Mouse (Mus musculus) embryo, embryonic 10 days (tissue): ENCODE results near the gene Eef2k.

Experiments used
- DNase-seq: peaks from one replicate; pipeline ENCODE4 v3.0.0-alpha.2; 2015; ENCODE audit warnings: low spot score

The Eef2k gene

DNA sequence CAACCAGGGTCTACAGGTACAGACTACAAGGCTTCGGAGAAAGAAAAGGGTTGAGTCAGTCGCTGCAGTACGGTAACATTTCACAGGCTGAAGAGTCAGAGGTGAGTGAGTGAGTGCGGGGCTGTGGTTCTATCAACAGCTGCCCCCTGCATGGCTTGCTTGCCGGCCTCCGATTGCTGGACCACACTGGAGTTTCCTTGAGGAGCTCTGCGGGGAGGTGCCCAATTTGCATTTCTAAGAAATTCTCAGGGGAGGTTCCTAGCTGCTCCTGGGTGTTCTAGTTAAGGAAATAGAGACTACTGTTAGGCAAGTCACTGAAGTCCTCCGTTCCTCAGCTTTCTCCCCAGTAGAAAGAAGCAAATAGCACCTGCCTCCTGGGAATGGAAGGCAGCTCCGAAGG lies 2.1 kb downstream of the Eef2k start:
- DNase-seq, result no peak

- DNase-seq, result no peak
Measured at GRCm38 (mm10) chr7:120848831-120849512, 6.3 kb downstream of the Eef2k start.

DNA sequence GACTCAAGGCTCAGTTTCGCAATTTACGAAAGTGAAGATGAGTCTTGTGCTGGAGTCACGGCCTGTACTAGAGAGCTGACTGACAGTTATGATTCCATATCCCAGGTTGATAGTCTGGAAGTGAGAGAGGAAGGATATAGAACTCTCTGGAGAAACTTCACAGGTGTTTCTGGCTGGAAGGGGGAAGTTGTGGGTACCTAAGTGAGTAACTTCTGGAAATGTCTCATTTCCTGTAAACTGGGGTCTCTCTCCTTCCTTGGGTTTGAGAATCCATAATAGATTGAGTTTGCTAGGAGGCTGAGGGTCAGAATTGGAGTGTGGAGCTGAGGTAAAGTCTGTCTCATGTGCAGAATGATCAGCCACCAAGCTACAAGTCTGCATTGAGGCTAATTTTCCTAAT lies 7.5 kb downstream of the Eef2k start:
- DNase-seq, result no peak

DNA sequence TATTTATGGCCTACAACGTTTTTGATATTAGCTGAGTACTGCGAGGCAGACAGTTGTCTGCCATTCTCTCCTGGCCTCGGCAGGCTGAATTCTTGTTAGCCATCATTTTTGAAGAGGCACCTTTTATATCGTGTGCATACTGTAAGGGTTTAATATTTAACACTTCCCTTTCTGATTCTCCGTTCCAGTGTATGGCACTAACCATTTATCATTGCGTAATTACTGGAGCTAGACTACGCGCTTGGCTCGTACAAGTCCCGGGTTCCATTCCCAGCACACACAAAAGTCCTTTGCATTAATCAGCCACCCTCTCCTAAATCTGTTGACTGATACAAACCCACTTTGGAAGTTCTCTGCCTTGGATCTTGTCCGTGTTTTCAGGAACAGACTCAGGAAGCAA lies 17.2 kb downstream of the Eef2k start:
- DNase-seq, result no peak

DNA sequence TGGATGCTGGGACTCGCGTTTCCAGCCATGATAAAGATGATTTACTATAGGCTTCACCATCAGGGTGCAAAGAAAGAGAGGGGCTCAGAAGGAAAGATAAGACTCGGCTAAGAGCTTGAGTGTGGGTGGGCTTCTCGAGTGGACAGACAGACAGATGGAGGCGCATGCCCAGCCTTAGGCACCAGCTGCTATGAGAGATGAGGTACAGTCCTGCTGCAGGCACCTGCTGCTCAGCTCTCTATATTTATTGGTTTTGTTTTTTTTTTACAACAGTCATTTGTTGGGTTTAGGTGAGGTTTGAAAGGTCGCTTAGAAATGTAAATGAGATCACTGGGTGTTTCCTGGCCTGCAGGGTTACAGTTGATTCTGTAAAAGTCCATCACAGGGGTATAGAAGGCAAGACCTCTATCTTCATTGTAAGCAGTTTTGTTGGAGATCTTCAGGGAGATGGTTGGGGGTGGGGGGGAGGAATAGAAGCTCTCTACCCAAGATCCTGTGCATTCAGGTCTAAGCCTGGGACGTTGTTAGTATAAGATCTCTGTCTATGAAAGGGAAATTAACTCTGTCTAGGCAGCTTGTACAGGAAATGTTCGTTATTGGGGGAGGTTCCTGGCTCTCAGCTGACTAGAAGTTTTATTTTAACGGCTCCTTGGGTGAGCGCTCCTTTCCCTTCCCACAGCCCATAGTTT lies 18.3 kb downstream of the Eef2k start:
- DNase-seq, result no peak

DNA sequence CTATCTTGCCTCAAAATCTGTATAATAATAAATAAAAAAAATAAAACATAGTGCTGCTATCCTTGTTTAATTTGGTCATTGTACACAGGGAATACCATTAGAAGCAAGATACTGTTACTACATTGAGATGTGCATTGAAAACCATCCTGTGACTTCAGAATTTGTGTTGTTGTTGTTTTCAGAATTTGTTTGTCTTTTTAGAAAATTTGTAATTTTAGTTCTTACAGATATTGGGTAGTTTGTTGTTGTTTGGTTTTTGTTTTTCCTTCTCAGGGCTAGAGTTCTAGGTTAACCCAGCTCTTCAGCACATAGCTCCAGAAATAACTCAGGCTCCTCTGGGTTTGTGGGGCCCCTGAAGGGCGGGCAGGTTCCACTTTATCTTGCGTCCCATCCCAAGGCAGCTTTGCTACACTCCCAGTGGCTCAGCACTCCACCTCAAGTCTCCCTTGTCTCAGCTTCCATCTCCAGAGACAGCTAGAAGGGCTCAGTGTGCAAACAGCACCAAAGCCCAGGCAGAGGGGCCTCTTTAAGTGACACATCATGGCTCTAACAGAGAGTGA lies 18.9 kb downstream of the Eef2k start:
- DNase-seq, result peak; percentile 28

GRCm38 (mm10) chr7:120862196-120862595 lies 19.6 kb downstream of the Eef2k start:
- peak; percentile 89 for DNase-seq

GRCm38 (mm10) chr7:120862626-120863025 lies 20.0 kb downstream of the Eef2k start:
- DNase-seq, result peak; percentile 48

DNA sequence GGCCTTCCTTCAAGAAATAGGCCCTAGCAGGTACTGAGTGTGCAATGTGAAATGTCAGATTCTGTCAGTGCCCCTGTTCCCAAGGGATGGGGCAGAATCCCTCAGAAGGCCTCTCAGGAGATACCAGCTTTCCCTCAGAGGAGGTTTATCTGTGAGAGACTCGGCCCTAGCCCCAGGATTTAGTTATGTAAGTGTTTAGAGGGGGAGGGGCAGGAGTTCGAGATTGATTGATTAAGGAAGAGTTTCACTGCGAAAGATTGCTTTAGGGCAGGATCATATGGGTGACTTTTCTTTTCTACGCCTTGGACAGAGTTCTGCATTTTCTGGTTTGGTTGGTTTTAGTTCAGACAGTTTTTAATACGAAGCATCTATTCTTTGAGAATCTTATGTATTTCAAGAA lies 20.8 kb downstream of the Eef2k start:
- DNase-seq, result peak; percentile 49

GRCm38 (mm10) chr7:120865100-120865499 lies 22.5 kb downstream of the Eef2k start:
- DNase-seq, result peak; percentile 89

GRCm38 (mm10) chr7:120865832-120866231 lies 23.2 kb downstream of the Eef2k start:
- DNase-seq, result no peak

- DNase-seq, result no peak
Measured at GRCm38 (mm10) chr7:120866684-120867083, 24.1 kb downstream of the Eef2k start.

DNA sequence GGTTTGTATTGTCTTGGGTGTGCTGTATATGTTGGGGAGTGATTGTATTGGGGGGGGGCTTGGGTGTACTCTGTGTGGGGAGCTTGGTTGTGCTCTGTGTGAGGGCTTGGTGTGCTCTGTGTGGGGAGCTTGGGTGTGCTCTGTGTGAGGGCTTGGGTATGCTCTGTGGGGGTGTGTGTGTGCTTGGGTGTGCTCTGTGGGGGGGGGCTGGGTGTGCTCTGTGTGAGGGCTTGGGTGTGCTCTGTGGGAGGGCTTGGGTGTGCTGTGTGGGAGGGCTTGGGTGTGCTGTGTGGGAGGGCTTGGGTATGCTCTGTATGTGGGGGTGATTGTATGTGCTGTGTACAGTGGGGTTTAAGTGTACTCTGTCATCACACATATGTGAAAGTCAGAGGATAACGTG lies 25.1 kb downstream of the Eef2k start:
- DNase-seq, result no peak

DNA sequence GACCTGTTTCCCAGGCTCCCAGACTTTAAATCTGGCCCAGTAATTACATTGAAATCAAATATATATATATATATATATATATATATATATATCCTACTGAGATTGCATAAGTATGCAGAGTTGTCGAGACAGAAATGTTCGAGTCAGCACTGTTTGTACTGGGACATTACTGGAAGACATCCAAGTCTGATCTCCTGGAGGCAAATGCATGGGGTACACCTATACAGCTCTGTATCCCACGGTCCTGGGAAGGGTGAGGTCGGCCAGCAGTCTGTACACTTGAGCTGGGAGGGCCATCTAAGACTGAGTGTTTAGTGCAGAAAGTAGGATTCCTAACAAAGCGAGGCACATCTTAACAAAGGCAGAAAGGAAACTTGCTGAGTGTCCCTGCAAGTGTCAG lies 27.3 kb downstream of the Eef2k start:
- no peak for DNase-seq

DNA sequence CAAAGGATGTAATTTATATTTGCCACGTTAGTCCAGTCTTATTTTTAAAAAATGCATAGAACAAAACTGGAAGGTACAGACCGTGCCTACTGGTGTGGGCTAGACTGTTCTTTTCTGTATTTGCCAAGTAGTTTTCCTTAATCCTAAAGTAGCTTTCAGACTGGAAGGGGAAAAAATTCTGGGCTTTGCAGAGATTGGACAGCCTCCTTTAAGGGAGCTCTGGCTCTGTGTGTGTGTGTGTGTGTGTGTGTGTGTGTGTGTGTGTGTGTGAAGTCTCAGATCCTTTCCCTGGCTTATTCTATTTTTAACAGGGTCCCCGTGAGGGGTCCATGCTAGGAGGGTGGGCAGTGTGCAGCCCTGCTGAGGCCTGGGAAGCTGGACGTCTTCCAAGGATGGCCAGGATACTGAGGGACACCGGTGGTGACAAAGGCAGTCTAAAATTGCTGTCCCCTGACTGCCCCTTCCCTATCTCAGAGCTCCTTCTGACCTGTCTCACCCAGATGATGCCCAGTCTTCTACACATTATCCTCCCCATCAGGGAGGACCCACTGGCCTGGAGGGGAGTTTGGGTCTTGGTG lies 27.9 kb downstream of the Eef2k start:
- no peak for DNase-seq

GRCm38 (mm10) chr7:120873083-120873482 lies 30.5 kb downstream of the Eef2k start:
- DNase-seq, result no peak

- DNase-seq, result no peak
Measured at GRCm38 (mm10) chr7:120874021-120874420, 31.4 kb downstream of the Eef2k start.

GRCm38 (mm10) chr7:120874764-120875539 lies 32.3 kb downstream of the Eef2k start:
- no peak for DNase-seq

GRCm38 (mm10) chr7:120875540-120876388 lies 33.1 kb downstream of the Eef2k start:
- DNase-seq, result no peak

- DNase-seq, result no peak
Measured at GRCm38 (mm10) chr7:120878271-120878670, 35.6 kb downstream of the Eef2k start.

DNA sequence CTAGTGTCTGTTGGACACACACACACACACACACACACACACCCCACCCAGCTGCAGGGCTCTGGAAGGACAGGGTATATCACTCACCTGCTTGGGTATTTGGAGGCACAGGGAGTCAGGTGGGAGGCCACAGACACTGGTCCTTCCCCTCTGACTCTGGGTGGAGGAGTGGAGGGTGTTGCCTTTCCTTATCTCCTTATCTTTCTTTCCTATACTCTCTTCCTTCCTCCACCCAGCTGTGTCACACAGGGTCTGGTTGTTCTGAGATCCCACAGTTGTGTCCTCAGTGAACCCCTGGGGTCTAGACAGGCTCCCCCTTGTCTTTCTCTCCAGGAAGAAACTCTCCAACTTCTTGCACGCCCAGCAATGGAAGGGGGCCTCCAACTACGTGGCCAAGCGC lies 37.3 kb downstream of the Eef2k start:
- no peak for DNase-seq
